Mouse (Mus musculus) bone marrow macrophage, adult 2 months (primary cell): Measurements from ENCODE around the gene Dnajb9. TPM values are rescaled to one million over a fixed set of nuclear protein-coding genes. Genes with fewer than 3 reads are reported as not detected.

ENCODE experiments used
- H3K27ac ChIP-seq: 2 replicates; pipeline ENCODE4 v1.5.1; 2012; ENCODE audit warnings: low read depth, low read length; ENCODE audit not compliant: insufficient read depth
- H3K4me1 ChIP-seq: 2 replicates; pipeline ENCODE4 v1.6.1; 2012; ENCODE audit warnings: low read length; ENCODE audit not compliant: control insufficient read depth, insufficient read depth
- H3K4me3 ChIP-seq: 2 replicates; pipeline ENCODE4 v1.5.1; 2012; ENCODE audit warnings: mild to moderate bottlenecking, low read length, moderate library complexity; ENCODE audit not compliant: insufficient read depth
- CTCF ChIP-seq: IDR thresholded peaks from 2 replicates; pipeline ENCODE4 v1.5.1; 2012; ENCODE audit warnings: low read depth, mild to moderate bottlenecking, low read length, moderate library complexity
- POLR2A ChIP-seq: IDR thresholded peaks from 2 replicates; pipeline ENCODE4 v1.6.1; 2012; ENCODE audit warnings: mild to moderate bottlenecking, low read depth, low read length, borderline replicate concordance
- polyA plus RNA-seq: library from polyadenylated mRNA; stranded (reverse); fragments of >200 nt; gene quantifications from 2 replicates; pipeline ENCODE4 v1.2.4, GENCODE M21; 2012; ENCODE audit not compliant: missing spikeins, insufficient read depth, insufficient read length

The Dnajb9 gene
- polyA plus RNA-seq, 1 experiment: 42.5 TPM

DNA sequence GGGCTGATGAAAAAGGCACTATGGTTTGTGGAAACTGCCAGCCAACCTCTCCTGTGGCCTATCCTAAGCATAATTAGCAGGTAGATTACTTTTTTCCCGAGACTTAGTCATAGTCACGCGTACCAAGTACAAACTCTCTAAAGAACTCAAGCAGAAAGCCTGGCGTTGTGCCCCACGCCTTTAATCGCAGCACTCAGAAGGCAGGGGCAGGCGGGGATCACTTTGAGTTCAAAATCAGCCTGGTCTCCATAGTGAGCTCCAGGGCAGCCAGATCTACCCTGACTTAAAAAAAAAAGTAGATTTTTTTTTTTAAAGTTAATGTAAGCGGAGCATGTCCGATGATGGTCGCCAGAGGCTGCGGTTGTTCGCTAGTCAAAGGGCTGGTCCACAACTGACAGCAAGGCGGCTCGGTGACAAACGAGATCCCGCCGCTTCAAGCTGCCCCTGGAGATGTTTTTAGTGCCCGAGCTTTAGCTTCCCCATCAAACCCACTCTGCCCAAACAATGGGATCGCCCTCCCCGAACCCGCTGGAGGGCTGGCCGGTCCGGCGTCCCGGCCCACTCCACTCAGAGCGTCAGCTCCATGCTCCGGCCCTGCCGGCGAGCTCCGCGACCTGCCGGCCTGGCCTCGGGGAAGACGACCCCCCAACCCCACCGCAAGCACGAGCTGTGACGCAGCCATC lies 844 bp downstream of the Dnajb9 start:
- Histone ChIP-seq H3K27ac (peak overlapping the region; percentile 68), H3K4me1 (peaks cover 4% of the 10 kb centered on the region; the same call in 1 of the 2 replicates), H3K4me3 (peak overlapping the region; percentile 99)
- no peak for TF ChIP-seq CTCF
- no peak for TF ChIP-seq POLR2A

DNA sequence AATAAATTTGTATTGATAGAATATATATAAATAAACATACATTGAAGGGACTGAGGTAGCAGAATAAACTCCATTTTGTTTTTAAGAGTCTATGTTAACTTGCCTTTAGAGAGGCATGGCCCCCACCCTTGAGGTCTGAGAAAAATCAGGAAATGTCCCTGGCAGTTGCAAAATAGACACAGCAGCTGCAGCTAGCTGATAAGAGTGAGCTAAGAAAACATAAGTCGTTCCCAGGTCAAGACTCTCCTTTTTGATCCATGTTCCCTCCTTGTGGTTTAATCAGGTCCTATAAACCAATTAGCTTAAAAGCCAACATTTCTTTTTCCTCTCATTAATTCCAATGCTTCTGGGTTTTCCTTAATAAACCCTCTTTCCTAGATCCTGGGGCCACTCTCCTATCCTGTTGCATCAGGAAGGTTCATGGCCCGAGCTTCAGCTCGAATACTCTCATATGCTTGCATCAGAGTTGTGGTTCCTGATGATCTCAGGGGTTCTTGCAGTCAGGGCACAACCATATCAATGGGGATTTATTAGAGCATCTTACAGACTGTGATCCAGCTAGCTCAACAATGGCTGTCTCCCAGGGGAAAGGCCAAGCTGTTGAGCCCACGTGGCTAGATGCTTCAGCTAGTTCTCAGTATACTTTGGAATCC lies 12.1 kb downstream of the Dnajb9 start:
- H3K27ac ChIP-seq: no peak overlapping the region
- H3K4me3 ChIP-seq: no peak overlapping the region
- no peak for TF ChIP-seq POLR2A
- TF ChIP-seq CTCF: no peak
- H3K4me1 ChIP-seq: no peaks in the 10 kb centered on the region

DNA sequence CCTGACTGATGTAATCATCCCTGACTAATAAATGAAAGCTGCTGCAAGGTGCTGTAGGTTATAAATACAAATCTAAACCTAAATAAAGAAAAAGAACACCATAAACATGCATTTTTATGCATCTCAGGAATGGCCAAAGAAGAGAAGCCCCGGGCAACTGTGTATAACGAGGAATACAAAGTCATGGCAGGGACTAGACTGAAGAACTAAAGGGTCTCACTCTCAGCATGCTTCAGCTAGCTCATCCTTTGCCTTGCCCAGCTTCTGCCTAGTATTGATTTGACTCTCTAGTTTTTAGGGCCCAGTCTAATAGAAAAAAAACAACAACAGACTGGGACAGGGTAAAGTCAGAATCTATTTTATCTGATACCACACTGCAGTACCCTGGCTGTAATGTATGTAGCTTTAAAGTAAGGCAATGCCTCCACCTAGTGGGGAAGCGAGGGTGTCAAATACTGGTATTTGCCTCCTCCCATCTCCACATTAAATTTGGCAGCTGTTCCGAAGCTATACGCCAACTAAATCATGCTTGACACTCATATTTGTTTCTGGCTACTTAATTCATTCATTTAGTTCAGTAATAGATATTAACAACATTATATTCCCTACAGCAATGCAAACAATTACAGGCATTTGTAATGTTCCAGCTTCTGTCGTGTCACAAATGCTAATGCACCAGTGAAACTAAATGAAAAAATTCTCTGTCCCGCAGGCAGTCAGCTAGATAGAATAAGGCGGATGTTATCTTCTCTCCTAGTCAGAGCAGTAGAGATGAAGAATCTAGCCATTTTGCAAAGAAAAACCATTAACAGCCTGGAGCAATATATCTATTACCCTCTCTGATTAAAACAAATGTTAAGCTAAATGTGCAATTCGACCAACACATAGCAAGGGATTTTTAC lies 28.8 kb downstream of the Dnajb9 start:
- Histone ChIP-seq H3K4me3 (no peak overlapping the region), H3K4me1 (peaks cover 7% of the 10 kb centered on the region), H3K27ac (no peak overlapping the region)
- TF ChIP-seq POLR2A (no peak), CTCF (no peak)

DNA sequence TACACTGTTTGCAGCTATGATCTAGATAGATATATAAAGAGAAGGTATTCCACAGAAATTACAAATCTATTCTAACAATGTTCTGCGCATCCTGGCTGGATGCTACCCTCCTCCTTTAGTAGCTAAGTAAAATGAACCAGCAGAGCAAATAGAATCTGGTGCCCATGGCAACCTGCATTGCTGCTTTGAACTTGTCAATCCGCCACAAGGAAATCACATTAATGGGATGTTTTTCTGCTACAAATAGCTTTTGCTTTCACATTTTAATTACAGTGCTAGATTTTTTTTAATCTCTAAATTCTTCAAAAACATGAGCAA lies 33.1 kb downstream of the Dnajb9 start:
- H3K4me1 ChIP-seq: peaks cover 16% of the 10 kb centered on the region
- H3K4me3 ChIP-seq: no peak overlapping the region
- TF ChIP-seq CTCF: no peak
- no peak for TF ChIP-seq POLR2A
- H3K27ac ChIP-seq: no peak overlapping the region

DNA sequence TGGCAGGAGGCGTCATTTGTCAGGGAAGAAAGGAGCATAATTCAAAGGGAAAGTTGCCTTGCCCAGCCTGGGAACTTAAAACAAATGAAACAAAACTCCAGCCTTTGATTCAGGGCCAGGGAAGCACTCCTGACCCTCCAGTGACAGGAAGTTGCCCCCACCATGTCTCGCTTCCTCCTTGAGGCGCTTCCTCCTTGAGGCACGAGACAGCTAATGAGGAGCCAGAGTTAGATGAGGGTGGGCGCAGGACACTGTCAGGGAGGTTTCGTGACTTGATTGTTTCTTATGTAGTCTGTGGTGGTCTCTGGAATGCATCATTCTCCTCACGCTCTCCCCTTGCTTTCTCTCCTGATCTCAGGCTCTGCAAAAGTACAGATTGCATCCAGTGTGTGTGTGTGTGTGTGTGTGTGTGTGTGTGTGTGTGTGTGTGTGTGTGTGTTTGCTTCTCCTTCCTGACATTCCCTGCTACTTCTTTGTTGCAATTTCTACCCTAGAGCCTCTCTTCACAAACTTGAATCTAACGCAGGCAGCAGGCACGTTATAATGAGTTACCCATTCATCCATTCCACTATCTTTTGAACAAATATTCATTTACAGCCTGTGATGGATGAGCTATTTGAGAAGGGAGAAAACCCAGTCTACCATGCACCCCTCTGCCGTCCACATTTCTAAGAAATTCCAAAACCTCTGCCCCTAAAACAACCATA lies 33.6 kb downstream of the Dnajb9 start:
- Histone ChIP-seq H3K4me3 (no peak overlapping the region), H3K4me1 (peaks cover 19% of the 10 kb centered on the region), H3K27ac (peak overlapping the region; percentile 83)
- no peak for TF ChIP-seq POLR2A
- no peak for TF ChIP-seq CTCF

DNA sequence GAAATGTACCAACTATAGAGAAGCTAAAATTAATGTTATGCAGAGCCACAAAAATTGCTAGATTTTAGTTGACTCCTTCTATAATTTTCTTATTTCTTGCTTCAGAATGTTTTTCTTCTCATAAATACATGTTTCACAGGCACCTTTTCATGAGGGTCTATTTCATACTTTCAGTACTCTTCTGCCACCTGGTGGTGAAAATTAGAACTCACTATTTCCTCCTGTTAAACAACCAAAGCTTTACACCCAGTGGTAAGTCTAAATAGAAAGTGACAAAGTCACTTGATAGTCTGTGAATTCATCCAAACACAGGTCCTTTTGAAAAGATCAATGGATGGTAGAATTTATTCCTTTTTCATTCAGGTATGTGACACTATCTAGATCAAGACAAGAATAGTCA lies 43.2 kb downstream of the Dnajb9 start:
- TF ChIP-seq CTCF (no peak), POLR2A (no peak)
- no peak overlapping the region for H3K27ac ChIP-seq
- peaks cover 16% of the 10 kb centered on the region for H3K4me1 ChIP-seq
- H3K4me3 ChIP-seq: no peak overlapping the region

DNA sequence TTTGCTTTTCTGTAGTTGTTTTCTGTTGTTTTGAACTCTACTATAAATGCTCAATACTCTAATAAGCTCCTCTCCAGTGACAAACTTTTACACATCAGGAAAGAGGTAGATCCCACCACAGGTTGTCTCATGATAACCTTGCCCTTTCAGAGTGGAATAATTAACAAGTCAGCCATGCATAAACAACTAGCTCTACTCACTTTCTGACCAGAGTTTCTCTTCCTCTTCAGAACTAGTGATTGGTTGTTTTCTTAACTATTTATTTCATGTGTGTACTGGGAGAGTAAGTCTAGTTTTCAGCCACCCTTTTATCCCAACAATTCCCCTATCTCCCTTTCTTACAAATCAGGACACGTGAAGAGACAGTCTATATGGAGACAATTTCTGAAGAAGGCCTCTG lies 50.8 kb downstream of the Dnajb9 start:
- TF ChIP-seq CTCF (no peak), POLR2A (no peak)
- H3K27ac ChIP-seq: no peak overlapping the region
- H3K4me3 ChIP-seq: no peak overlapping the region
- H3K4me1 ChIP-seq: no peaks in the 10 kb centered on the region

Other genes starting within 250 kb of the Dnajb9 start
- gene Pnpla8, start 11.0 kb upstream of the Dnajb9 start, polyA plus RNA-seq: 48.5 and 64.1 TPM in 2 replicates
- 0.56 TPM in 1 of 2 replicates, not detected in the other for gene Nrcam, start 118.6 kb upstream of the Dnajb9 start, polyA plus RNA-seq